Mouse (Mus musculus): ENCODE results near the gene S1pr2.
"Not testable (repeated sequence)": the region's sequence is repeated elsewhere in the genome, so short reads cannot be mapped to it uniquely, and the experiment has no call there.

The S1pr2 gene

DNA sequence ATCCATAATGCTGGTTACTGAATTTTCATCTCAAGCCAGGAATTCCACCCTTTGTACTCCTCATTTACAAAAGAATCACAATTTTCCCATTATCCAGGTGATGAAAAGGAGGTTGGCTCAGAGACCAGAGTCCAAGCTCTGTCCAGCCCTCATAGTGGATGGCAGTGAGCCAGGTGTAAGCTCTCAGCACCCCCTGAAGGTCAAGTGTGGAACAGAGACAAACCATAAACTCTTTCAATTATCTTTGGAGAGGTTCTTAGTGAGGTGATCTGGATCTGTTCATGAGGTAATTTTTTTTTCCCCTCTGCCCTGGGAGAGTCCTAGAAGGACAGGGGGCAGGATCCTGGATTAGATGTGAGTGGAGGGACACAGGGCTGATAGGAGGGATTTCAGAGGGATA lies 24.2 kb upstream of the S1pr2 start:
- no peak for DNase-seq (ENCODE audit: low read depth, low spot score)

DNA sequence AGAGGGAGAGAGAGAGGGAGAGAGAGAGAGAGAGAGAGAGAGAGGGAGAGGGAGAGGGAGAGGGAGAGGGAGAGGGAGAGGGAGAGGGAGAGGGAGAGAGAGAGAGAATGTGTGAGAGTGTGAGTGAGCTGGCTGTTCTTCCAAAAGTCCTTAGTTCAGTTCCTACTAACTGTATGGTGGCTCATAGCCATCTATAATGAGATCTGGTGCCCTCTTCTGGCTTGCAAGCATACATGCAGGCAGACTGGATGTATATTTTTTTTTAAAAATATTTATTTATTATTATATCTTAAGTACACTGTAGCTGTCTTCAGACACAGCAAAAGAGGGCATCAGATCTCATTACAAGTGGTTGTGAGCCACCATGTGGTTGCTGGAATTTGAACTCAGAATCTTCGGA lies 21.8 kb upstream of the S1pr2 start:
- not testable (repeated sequence) for DNase-seq (ENCODE audit: low read depth, low spot score)

DNA sequence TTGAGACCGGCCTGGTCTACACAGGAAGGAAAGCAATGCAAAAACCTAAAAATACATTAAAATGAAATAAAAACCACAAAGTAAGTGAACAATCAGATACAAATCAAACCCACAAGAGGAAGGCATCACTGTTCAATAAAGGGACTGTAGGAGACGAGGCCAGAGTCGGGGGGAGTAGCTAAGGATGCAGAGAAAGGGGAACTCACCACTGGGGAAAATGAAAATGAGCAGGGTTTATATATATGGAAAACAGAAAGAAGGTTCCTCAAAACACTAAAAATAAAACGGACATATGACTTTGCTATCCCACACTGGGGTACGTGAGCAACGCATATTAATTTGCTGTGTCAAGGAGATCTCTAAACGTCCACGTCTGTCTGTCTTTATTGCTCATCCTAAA lies 20.5 kb upstream of the S1pr2 start:
- no peak for DNase-seq (ENCODE audit: low read depth, low spot score)

DNA sequence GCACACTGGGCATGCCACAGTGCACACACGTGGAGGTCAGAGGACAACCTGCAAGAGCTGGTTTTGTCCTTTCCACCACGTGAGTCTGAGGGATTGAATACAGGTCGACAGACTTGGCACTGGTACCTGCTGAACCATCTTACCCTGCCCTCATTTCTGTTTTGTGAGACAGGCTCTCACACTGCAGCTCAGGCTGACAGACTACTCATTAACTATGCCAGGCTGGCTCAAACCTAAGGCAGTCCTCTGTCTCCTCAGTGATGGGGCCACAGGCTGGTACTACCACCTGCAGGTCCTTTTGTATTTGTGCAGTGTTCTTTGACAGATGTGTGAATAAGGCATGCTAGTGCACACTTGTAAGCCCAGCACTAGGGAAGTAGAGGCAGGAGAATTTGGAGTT lies 18.5 kb upstream of the S1pr2 start:
- DNase-seq (ENCODE audit: low read depth, low spot score): no peak

DNA sequence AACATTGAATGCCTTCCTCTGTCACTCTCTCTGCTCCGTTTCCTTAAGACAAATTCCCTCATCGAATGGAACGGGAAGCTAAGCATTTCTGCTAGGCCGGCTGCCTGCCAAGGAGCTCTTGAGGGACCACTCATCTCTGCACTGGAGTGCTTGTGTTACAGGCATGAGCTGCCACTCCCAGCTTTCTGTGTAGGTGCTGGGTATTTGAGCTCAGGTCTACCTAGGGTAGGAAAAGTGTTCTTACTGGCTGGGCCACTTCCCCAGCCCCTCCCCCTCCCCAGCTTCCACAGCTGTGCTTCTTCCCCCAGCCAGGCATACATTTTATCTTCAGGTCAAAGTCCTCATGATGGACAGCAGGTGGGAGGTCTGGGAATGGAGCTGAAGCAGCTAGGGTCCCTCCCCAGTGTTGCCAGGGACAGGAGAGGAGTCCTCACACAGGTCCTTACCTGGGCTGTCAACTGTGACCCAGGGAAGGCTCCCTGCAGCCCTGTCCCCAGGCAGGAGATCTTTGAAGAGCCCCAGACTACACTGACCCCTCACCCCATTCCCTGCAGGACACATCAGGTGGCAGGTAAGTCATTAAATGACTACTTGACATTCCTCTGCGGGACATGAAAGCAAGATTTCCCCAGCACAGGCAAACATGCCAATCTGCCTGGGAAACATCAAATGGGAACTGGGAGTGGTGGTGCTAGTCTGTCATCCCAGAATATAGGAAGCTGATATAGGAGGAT lies 16.8 kb upstream of the S1pr2 start:
- DNase-seq (ENCODE audit: low read depth, low spot score): no peak

DNA sequence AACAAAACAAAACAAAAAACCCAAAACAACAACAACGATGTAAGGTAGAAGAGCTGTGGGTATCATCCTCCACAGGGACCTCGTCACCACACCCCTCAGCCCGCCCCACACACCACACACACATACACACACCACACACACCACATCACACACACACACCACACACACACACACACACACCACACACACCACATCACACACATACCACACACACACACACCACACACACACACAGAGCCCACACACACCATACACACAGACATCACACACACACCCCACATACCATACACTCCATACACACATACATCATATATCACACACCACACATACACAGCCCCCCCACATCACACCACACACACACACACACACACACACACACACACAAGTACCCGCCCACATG lies 15.0 kb upstream of the S1pr2 start:
- no peak for DNase-seq (ENCODE audit: low read depth, low spot score)

DNA sequence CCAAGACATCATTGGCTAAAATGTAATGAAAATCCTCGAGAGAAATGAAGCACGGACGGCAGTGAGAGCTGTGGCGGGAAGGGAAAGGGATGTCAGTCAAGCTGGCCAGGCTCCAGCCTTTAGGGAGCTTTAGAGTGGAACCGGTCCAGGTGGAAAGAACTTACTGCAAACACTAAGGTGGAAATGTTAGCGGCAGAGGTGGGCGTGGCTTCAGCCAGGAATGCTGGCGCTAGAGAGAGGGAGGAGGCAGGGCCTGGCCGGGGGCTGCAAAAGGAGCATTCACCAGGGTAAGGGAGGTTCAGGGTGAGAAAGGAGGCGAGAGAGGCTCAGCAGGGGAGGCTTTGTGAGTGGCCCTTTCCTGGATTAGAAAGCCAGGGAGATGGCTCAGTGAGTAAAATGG lies 14.3 kb upstream of the S1pr2 start:
- no peak for DNase-seq (ENCODE audit: low read depth, low spot score)

DNA sequence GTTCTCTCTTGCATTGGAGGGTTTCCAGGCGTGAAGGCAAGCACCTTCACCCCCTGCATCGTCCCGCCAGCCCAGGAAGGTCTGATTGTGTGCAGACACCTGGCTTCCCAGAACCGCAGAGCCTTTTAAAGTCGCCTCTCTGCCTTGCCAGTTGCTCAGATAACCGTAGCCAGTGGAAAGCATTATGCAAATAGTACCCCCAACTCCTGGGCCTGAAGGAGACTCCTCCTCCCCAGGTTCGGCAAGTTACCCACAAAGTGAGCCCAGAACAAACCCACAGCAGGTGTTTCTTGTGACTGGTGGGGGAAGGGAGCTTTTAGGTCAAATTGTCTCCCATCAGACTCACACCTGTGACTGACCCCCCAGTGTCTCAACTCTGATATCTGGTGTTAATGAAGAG lies 11.4 kb upstream of the S1pr2 start:
- DNase-seq (ENCODE audit: low read depth, low spot score): no peak

DNA sequence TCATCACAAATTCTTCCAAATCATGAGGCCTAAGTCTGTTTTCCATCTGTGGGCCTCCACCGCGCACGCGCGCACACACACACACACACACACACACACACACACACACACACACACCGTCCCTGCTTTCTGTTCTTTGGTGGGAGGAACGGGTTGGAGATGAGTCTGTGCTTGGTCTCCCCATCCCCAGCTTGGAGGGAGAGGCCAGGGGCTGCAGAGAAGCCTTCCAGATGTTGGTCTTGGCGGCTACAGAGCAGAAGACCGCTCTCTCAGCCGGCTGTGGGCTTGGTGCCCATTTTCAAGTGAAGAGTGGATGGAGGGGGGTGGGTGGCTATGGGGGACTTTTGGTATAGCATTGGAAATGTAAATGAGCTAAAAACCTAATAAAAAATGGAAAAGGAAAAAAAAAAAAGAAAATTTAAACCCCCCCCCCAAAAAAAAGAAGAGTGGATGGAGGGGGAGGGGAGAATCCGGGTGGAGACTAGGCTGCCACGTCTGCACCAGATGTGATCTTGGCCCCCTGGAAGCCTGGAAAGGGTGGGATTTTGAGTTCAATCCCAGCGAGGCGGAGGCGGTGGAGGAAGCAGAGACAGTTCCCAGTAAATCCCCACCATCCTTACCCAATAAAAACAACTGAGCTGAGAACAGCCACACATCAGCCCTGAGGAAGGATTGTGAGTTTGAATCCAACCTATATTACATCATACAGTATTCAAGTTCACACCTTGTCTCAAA lies 10.5 kb upstream of the S1pr2 start:
- no peak for DNase-seq (ENCODE audit: low read depth, low spot score)

DNA sequence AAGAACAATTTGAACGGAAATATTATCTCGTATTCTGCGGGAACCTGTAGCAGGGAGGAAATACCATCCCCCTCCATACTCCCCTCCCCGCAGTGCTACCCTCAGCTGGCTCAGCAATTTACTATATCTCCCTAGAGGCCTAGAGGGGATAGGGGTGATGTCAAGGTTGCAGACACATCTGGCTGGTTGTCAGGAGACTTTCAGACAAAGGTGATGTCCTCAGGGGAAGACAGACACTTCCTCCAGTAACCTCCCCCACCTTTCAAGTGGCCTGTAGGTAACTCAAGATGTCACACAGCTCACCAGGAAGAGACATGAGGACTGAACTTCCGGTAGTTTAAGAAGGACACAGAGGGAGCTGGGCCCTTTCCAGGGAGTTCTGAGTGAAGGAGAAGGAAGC lies 6.6 kb upstream of the S1pr2 start:
- no peak for DNase-seq (ENCODE audit: low read depth, low spot score)

DNA sequence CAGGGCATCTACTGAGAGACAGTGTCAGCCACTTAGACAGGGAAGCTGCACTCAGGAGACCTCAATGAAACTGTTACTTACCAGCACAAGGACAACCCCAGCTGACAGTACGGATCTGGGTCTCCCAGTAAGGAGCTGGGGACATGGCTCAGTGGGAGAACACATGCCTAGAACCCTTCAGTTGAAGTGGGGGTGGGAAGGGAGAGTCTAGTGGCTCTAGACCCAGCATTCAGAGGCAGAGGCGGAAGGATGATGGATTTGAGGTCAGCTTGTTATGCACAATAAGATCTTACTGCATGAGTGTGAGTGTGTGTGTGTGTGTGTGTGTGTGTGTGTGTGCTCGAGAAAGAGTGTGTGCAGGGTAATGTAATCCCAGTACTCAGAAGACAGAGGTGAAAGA lies 5.6 kb upstream of the S1pr2 start:
- no peak for DNase-seq (ENCODE audit: low read depth, low spot score)

DNA sequence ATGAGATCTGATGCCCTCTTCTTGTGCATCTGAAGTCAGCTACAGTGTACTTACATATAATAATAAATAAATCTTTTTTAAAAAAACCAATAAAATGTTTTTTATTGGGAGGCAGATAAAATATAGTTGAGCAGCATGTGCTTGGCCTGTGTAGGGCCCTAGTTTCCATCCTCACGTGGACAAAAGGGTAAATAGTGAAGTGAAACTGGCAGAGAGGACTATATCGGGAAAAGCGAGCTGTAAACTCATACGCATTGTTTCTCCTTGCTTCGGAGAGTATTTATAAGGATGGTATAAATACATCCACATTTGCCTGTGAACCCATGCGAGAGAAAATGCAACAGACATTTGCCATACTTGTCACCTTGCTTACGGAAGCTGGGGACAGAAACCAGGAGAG lies 3.2 kb upstream of the S1pr2 start:
- no peak for DNase-seq (ENCODE audit: low read depth, low spot score)

DNA sequence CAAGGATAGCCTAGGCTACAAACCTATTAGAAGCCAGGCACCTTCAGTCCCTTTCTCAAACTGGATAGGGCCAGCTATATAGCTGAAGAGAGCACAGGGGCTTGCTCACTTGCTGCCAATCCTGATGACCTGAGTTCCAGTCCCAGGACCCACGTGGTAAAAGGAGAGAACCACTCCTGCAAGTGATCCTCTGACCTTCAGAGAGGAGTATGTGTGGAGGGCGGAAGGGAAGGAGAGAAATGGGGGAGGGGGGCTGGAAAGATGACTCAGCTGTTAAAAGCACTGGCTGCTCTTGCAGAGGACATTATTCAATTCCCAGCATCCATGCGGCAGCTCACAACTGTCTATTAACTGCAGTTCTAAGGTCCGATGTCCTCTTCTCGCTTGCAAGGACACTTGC lies 2.6 kb upstream of the S1pr2 start:
- DNase-seq (ENCODE audit: low read depth, low spot score): no peak

DNA sequence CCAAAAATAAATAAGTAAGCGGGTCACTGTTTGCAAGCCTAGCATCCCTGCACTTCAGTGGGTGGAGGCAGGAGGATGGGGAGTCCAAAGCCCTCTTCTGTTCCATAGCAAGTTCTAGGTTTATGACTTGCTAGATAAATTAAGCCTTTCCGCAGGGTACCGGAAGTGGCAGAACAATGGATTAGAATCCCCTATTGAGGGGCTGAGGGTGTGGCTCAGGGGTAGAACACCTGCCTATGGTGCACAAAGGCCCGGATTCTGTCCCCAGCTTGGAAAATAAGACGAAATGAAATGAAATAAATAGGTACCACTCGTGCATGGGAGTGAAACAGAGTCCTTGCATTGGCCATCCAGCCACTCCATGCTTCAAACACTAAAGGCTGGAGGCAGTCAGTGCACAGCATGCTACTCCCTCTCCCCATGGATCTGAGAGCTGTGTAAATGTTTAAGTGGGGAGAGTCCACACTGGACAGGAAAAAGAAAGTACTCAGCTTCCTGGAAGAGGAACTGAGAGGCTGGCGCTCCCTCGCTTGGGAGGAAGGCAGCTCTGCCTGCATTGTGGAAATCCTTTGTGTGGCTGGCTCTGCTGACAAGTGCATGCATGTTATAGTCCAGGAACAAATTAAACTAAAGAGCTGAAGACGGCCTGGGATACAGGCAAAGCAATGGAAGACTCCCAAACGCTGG lies 2.0 kb upstream of the S1pr2 start:
- DNase-seq (ENCODE audit: low read depth, low spot score): no peak

DNA sequence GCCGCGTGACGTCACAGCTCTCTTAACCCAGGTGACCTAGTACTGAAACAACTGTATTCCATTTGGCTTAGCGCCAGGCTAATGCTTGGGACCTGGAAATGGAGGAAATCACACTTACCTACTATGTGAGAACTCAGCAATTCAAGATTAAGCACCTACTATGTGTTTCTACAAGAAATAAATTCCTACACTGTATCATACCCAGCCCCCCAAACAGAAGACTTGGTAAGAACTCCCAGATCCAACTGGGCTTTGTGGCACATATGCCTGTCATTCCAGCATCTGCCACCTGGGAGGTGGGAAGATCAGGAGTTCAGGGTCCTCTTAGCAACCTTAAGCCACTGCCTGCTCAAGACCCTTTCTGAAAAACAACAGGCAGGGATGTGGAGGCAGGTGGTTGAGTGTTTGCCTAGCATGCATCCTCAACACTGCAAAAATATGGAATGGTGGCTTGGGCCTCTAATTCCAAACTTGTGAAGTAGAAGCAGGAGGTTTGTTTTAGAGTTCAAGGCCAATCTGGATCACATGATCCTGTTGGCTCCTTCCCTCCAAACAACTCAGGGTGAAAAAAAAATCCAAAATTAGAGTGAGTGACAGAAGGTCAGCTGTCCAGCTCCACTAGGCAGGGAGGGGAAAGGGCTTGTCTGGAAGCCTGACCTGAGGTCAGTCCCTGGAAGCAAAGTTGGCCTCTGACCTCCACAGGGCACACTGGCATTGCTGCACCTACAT lies 544 bp upstream of the S1pr2 start:
- no peak for DNase-seq (ENCODE audit: low read depth, low spot score)

DNA sequence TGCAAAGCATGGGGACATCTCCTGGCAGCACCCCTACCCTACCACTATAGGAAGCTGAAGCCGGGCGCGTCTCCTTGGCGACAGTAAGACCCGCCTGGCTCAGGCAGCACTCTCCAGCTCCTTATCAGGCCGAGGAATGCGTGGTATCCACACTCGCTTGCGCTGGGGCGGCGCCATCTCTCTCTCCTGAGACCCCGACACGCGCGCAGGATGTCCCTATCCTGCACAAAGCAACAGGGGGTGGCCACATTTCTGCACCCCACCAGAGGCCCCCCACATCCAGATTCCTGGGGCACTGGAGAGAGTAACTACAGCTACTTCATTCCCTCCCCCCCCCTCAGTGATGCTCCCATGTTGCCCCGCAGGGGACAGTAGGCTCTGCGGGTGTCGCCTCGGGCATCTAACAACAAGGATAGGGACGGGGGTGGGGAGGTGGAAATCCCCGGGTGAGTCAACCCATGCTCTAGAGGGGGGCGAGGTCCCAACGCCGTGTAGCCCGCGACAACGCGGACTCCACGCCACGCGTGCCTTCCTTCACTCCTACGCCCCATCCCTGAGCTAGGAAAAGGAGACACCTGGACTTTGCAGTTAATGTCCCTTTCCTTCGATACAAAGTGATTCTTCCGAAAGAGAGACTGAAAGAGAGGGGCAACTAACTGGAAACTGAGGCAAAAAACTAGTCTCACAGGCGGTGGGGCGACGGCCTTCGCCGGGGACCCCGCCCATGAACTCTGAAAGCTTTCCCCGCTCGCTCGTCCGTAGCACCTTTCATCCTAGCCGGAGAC lies 958 bp downstream of the S1pr2 start:
- no peak for DNase-seq (ENCODE audit: low read depth, low spot score)

DNA sequence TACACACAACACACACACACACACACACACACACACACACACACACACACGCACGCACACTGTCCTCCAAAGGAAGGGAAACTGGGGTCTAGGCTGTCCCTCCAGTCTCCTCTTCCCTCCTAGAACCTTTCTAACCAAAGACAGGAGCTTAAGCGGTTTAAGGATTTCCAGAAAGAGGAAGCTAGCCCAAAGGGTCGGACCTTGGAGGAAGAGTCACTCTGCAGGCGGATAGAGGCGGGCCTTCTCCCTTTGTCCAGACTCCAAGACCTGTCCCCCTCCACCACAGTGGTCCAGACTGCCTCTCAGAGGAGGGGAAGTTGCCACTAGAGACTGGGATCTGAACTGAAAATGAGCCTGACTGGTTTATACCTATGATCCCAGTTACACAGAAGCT lies 2.9 kb downstream of the S1pr2 start:
- DNase-seq (ENCODE audit: low read depth, low spot score): no peak

DNA sequence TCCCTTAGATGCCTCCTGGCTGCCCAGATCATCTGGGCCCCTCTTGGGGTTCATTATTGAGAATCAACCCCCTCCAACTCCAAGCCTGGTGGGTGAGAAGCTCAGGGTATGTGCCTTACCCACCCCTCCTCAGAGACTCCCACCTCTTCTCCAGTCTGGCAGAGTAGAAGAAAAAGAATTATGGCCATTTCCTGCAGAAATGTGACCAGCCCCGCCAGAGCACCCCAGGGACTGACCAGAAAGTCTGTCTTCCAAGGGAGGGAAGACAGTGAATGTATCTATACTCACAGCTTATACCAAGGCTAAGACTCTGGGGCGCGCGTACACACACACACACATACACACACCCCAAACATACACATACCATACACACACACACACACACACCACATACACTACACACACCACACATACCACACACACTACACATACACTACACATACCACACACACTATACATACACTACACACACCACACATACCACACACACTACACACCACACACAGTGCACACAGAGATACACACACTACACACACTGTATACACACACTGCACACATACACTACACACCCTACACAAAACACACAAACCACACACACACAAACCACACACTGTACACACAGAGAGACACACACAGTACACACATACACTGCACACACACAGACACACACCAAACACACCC lies 3.4 kb downstream of the S1pr2 start:
- no peak for DNase-seq (ENCODE audit: low read depth, low spot score)

DNA sequence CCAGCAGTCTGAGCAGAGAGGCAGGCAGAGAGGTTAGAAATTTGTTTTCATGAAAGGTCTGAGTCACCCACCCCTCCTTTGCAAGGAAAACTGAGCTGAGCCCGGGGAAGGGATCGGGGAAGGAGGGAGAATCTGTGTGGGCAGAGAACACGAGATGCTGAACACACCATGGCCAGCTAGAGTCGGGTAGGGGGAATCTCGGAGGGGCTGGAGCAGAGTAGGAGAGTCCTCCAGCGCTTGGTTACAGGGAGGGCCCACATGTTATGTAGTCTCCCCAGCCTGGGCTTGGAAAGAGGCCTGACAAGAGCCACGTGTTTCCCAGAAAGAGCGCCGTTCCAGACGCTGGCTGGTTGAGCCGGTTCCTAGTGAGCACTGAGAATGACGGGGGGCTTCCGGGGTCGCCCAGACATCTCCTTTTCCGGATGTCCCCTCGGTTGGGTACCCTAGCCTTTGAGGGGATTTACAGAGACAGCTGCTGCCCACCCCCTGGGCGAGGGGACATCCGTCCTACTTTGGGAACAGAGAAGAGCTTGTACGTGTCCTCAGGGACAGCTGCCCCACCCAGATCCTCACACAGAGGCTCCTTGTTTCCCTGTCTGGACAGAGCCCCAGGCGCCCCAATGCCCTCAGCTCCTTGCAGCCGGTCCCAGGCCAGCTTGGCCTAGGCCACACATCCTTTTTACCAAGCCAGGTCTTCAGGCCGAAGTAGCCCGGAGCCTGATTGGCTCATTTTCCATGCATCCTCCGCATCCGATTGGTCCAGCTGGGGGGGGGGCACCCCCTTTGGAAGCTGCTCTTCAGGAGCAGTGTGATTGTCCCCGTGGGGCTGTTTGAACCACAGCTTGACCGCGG lies 4.2 kb downstream of the S1pr2 start:
- no peak for DNase-seq (ENCODE audit: low read depth, low spot score)

DNA sequence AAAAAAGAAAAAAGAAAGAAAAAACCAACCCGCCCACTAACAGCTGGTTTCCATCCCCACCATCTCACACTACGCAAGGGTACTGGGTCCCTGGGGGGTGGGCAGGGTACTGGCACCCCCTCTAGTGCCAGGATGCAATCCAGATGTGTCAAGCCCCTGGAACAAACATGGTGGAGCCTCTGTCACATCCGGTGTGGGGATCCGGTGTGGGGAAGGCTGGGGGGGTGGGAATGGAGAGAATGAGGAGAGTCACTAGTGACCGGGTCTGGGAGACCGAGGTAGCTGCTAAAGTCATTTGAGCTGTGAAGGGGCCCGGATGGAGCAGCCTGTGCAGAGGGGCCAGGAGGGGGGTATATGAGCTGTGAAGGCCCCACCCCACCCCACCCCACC lies 4.8 kb downstream of the S1pr2 start:
- no peak for DNase-seq (ENCODE audit: low read depth, low spot score)

Data from retina, postnatal 7 days (tissue).